Mouse (Mus musculus): ENCODE results near the gene Olfr652. TPM values are rescaled to one million over a fixed set of nuclear protein-coding genes. Genes with fewer than 3 reads are reported as not detected.

Gene Olfr652
- polyA plus RNA-seq (2017; shearing (Covaris generic)): under 1 TPM in 1 of 2 experiments, not detected in 1; 0.20 TPM

DNA sequence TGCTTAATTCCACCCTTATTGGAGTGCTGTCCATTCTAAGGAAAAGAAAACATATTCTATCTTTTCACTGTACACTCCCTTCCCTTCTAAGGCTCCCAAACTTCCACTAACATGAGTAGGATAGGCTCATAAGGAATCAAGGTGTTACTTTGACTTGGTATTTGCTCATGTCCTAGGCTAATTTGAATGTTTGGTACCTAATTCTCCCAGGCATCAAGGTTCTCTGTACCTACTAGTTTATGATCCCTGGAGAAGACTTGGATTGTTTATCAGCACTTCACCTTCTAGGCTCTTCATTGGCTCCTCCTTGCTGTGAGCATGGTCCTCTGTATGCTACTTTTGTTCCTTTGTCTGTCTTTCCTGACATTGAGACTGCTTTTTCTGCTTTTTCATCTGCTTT is at the start of gene Olfr652:
Gene Olfr652, plus strand, starts transcription at position 301 of the 400 bp plus-strand sequence.

DNA sequence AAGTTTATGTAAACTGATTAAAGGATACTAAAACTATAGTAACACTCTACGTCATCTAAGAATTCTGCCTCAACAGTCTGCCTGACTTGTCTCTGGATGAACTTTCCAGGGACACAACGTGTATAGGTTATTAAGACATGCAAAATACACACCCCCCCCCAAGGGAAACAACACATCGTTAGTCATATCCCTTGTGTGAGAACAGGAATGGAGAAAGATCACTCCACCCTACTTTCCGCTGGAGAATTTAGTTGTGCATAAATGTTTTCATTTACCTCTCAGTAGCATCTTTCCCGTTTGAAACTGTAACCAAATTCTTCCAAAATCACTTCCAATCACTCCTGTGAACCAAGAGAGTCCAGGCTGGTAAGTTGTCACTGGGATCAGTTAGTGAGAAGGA is 10.9 kb upstream of the Olfr652 start, which contains the start of gene Olfr651:
Gene Olfr651, plus strand, starts transcription at position 301 of the 400 bp plus-strand sequence.

DNA sequence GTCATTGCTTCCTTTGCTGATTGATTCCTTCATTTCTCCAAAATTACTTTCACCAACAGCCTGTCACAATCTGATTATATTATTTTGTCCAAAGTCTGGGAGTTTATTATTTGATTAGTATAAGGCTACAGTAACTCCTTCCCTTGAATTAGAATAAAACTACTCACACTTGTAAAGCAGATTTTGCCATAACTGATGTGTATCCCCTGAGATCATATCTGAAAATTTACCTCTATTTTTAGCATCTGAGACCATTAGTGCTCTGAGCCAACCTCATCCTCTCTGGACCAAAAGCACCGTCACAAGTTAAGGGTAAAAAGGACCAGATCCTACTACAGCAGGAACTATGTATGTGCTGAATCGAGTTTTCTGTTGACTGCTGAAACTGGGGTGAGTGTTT is 16.3 kb downstream of the Olfr652 start, which contains the start of gene Olfr653:
Gene Olfr653, plus strand, starts transcription at position 301 of the 400 bp plus-strand sequence.

DNA sequence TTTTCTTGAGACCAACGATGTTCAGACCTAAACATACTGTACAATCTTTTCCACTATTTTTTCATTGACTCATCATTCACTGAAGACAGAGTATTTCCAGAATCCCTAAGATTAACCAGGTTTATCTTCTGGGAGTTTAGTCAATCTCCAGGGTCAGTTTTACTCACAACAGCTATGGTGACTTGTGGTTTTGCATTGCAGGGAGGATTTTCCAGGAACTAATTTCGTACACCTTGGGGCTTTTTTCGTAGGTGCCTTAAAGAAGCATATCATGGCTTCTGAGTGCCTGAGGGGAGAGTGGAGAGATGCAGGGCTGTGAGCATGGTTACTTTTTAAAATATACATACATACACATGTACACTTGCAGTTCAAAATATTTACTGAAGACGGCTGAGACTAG is 26.0 kb downstream of the Olfr652 start, which contains the start of gene Olfr654:
Gene Olfr654, plus strand, starts transcription at position 301 of the 400 bp plus-strand sequence.

DNA sequence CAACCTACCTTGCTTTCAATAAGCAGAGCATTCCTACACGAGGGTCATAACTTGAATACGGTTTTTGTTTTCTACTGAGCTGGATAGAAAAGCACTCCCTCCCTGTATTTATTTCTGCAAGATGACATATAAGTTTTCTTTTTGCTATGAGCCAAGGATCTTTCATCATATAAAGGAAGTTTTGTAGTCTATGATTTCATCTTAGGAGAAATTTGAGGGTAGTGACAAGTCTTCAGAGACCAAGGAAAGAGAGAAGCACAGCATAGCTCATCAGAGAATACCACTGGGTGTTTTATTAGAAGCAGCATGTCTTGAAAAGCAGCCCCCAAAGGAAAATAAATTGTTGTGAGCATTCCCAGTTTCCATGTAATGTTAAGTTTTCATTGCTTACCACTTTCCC is 41.0 kb downstream of the Olfr652 start, which contains the start of gene Olfr655:
Gene Olfr655, minus strand, starts transcription at position 101 of the 400 bp plus-strand sequence.

DNA sequence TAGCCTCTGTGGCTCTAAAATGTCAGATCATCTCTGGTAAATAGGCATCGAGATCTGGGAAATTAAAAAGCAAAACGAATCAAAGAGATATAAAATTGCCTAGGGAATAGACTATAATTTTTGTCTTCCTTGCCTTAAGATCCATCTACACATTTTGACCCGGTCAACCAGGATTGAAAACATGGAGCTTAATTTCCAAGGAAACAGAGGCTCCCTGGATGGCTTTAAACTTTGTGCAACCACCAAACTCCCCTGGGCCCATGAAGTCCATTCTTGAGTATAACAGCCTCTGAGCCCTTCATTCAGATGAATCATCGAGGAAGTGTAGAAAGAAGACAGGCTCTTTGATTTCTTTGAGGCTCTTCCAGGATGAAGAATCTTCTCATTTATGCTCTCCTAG is 53.0 kb downstream of the Olfr652 start, which contains the start of gene Olfr656:
Gene Olfr656, plus strand, starts transcription at position 301 of the 400 bp plus-strand sequence.

Other genes starting within 250 kb of the Olfr652 start
- gene Trim12a, start 245.4 kb upstream of the Olfr652 start, polyA plus RNA-seq (2017; shearing (Covaris generic)): 100 to 1,000 TPM; 132 to 180 TPM
- 1 to 10 TPM in 1 of 2 experiments, under 1 TPM in 1; 0.25 to 1.1 TPM for gene Trim34b, start 231.4 kb upstream of the Olfr652 start, polyA plus RNA-seq (2017; shearing (Covaris generic))
- 10 to 100 TPM; 25.7 to 33.5 TPM for gene Trim12c, start 207.5 kb upstream of the Olfr652 start, polyA plus RNA-seq (2017; shearing (Covaris generic))
- 1 to 10 TPM; 1.0 to 2.2 TPM for gene Trim30b, start 191.0 kb upstream of the Olfr652 start, polyA plus RNA-seq (2017; shearing (Covaris generic))
- under 1 TPM; 0.47 to 0.86 TPM for gene Trim30c, start 160.1 kb upstream of the Olfr652 start, polyA plus RNA-seq (2017; shearing (Covaris generic))
- gene Trim30a, start 95.7 kb upstream of the Olfr652 start, polyA plus RNA-seq (2017; shearing (Covaris generic)): 10 to 100 TPM; 54.1 to 86.0 TPM
- 10 to 100 TPM; 17.4 to 23.2 TPM for gene Trim30d, start 53.1 kb upstream of the Olfr652 start, polyA plus RNA-seq (2017; shearing (Covaris generic))
- gene Olfr651, start 10.8 kb upstream of the Olfr652 start, polyA plus RNA-seq (2017; shearing (Covaris generic)): not detected
- gene Olfr653, start 16.4 kb downstream of the Olfr652 start, polyA plus RNA-seq (2017; shearing (Covaris generic)): not detected
- gene Olfr654, start 26.1 kb downstream of the Olfr652 start, polyA plus RNA-seq (2017; shearing (Covaris generic)): under 1 TPM in 1 of 2 experiments, not detected in 1; 0.09 TPM
- under 1 TPM in 1 of 2 experiments, not detected in 1; 0.14 TPM for gene Olfr655, start 40.9 kb downstream of the Olfr652 start, polyA plus RNA-seq (2017; shearing (Covaris generic))
- gene Olfr656, start 53.1 kb downstream of the Olfr652 start, polyA plus RNA-seq (2017; shearing (Covaris generic)): under 1 TPM in 1 of 2 experiments, not detected in 1; 0.11 TPM
- not detected for gene Olfr657, start 63.9 kb downstream of the Olfr652 start, polyA plus RNA-seq (2017; shearing (Covaris generic))
- gene Olfr658, start 86.4 kb downstream of the Olfr652 start, polyA plus RNA-seq (2017; shearing (Covaris generic)): under 1 TPM in 1 of 2 experiments, not detected in 1; 0.42 TPM
- gene Olfr659, start 105.9 kb downstream of the Olfr652 start, polyA plus RNA-seq (2017; shearing (Covaris generic)): under 1 TPM in 1 of 2 experiments, not detected in 1; 0.37 TPM
- under 1 TPM in 1 of 2 experiments, not detected in 1; 0.05 TPM for gene Olfr661, start 125.6 kb downstream of the Olfr652 start, polyA plus RNA-seq (2017; shearing (Covaris generic))
- not detected for gene Usp17le, start 216.6 kb downstream of the Olfr652 start, polyA plus RNA-seq (2017; shearing (Covaris generic))

All from activated CD4-positive, CD25-positive, alpha-beta regulatory T cell (primary cell).